Mouse (Mus musculus) liver, embryonic 11.5 days (tissue): ENCODE measurements around the gene Elp6. TPM values are rescaled to one million over a fixed set of nuclear protein-coding genes. Genes with fewer than 3 reads are reported as not detected.

ENCODE experiments used
- ATAC-seq: fragments of 200-750 bp; cut with Nextera tagmentation; replicated peaks from 2 replicates; pipeline ENCODE4 v1.8.0; 2017; ENCODE audit warnings: moderate number of reproducible peaks, mild to moderate bottlenecking, moderate TSS enrichment, moderate library complexity; ENCODE audit not compliant: low FRiP score
- DNase-seq: peaks from one replicate; pipeline ENCODE4 v3.0.0-alpha.2; 2017; ENCODE audit warnings: low spot score
- H3K27ac ChIP-seq: fragments of 300-500 bp; sonication (generic); 2 replicates; pipeline ENCODE4 v1.5.1; 2014; ENCODE audit warnings: mild to moderate bottlenecking, low read depth, low read length, control low read depth
- H3K27me3 ChIP-seq: fragments of 300-500 bp; sonication (generic); replicated peaks from 2 replicates; pipeline ENCODE4 v1.6.1; 2014; ENCODE audit warnings: low read length, mixed read lengths; ENCODE audit not compliant: control insufficient read depth, insufficient read depth
- H3K36me3 ChIP-seq: fragments of 300-500 bp; sonication (generic); 2 replicates; pipeline ENCODE4 v1.6.1; 2014; ENCODE audit warnings: mild to moderate bottlenecking, low read length, moderate library complexity, mixed read lengths; ENCODE audit not compliant: control insufficient read depth, insufficient read depth
- H3K4me1 ChIP-seq: fragments of 300-500 bp; sonication (generic); replicated peaks from 2 replicates; pipeline ENCODE4 v1.6.1; 2014; ENCODE audit warnings: low read length, mixed read lengths; ENCODE audit not compliant: control insufficient read depth, insufficient read depth
- H3K4me2 ChIP-seq: fragments of 300-500 bp; sonication (generic); 2 replicates; pipeline ENCODE4 v1.6.1; 2014; ENCODE audit warnings: mild to moderate bottlenecking, control low read depth, moderate library complexity
- H3K4me3 ChIP-seq: fragments of 300-500 bp; sonication (generic); 2 replicates; pipeline ENCODE4 v1.5.1; 2014; ENCODE audit warnings: low read depth, low read length, control low read depth
- H3K9ac ChIP-seq: fragments of 300-500 bp; sonication (generic); 2 replicates; pipeline ENCODE4 v1.6.1; 2014; ENCODE audit warnings: low read depth, low read length, control low read depth
- H3K9me3 ChIP-seq: fragments of 300-500 bp; sonication (generic); 2 replicates; pipeline ENCODE4 v1.6.1; 2016; ENCODE audit warnings: low read length, inconsistent platforms, mixed read lengths; ENCODE audit not compliant: control insufficient read depth
- WGBS: fragments of 180-500 bp; shearing (Covaris S2); extraction: QIAGEN DNeasy Blood & Tissue Kit; methylation state at CpG from one replicate; pipeline ENCODE4 v1.1.7; 2014; 5-methylcytosine and 5-hydroxymethylcytosine counted together
- polyA plus RNA-seq: library from polyadenylated mRNA; unstranded; fragments of >200 nt; fragmentation: Nextera tagmentation; extraction: Ambion mirVana; gene quantifications from 2 replicates; pipeline ENCODE4 v1.2.1, GENCODE M21; 2014

Elp6 gene
- polyA plus RNA-seq, 1 experiment from 2014 or later: 27.7 TPM

- Histone ChIP-seq H3K4me1 (no peaks in the 10 kb centered on the region), H3K4me2 (no peak overlapping the region), H3K36me3 (no peaks in the 10 kb centered on the region), H3K27ac (no peak overlapping the region), H3K4me3 (no peak overlapping the region), H3K9me3 (no peaks in the 10 kb centered on the region), H3K9ac (no peak overlapping the region), H3K27me3 (no peaks in the 10 kb centered on the region)
- ATAC-seq (no peak), DNase-seq (no peak)
- 63% methylated on average over 5 of the region's 5 CpGs for WGBS
Measured at GRCm38 (mm10) chr9:110275882-110276281, 29.1 kb upstream of the Elp6 start.

- no peak for DNase-seq
- no peak overlapping the region for H3K4me3 ChIP-seq
- no peaks in the 10 kb centered on the region for H3K9me3 ChIP-seq
- no peaks in the 10 kb centered on the region for H3K27me3 ChIP-seq
- no peaks in the 10 kb centered on the region for H3K4me1 ChIP-seq
- no peak overlapping the region for H3K9ac ChIP-seq
- H3K27ac ChIP-seq: no peak overlapping the region
- H3K36me3 ChIP-seq: no peaks in the 10 kb centered on the region
- 56% methylated on average over 8 of the region's 8 CpGs for WGBS
- ATAC-seq: no peak
- no peak overlapping the region for H3K4me2 ChIP-seq
Measured at GRCm38 (mm10) chr9:110277431-110277881, 27.5 kb upstream of the Elp6 start.

GRCm38 (mm10) chr9:110284075-110284697 lies 20.8 kb upstream of the Elp6 start:
- Histone ChIP-seq H3K9ac (no peak overlapping the region), H3K9me3 (no peaks in the 10 kb centered on the region), H3K27ac (no peak overlapping the region), H3K4me2 (no peak overlapping the region), H3K4me3 (no peak overlapping the region), H3K27me3 (no peaks in the 10 kb centered on the region), H3K36me3 (no peaks in the 10 kb centered on the region), H3K4me1 (no peaks in the 10 kb centered on the region)
- DNase-seq (no peak), ATAC-seq (no peak)
- 91% methylated on average over 8 of the region's 10 CpGs for whole genome bisulfite sequencing

DNA sequence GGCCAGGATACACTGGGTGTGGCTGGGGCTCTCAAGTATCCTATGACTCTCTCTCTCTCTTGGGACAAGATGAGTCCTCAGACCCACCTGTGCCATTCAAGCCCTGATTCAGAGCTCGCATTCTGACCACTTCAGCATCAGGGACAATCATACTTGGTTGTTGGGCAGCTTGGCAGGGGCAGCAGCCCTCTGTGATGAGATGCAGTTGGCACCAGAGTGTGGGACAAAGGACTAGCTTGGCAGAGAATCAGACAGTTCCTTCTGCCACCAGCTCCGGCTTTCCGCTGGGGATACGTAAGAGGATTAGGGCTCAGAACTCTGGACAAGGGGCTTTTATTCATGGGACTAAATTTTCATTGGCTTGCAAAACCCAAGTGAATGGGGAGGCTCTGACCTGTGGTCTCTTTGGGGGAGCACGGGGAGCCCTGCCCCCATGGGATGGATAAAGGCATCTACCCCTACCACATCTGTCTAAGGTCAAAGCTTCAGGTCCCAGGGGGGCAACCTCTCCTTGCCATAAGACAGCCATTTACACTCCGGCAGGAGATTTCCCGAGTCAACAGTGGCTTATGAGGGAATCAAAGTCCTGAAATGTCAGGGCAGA lies 17.6 kb upstream of the Elp6 start:
- no peaks in the 10 kb centered on the region for H3K36me3 ChIP-seq
- H3K9me3 ChIP-seq: no peaks in the 10 kb centered on the region
- no peaks in the 10 kb centered on the region for H3K27me3 ChIP-seq
- no peak overlapping the region for H3K27ac ChIP-seq
- no peak overlapping the region for H3K4me2 ChIP-seq
- DNase-seq (no peak), ATAC-seq (no peak)
- H3K4me1 ChIP-seq: no peaks in the 10 kb centered on the region
- 79% methylated on average over 7 of the region's 7 CpGs for WGBS
- no peak overlapping the region for H3K9ac ChIP-seq
- no peak overlapping the region for H3K4me3 ChIP-seq

GRCm38 (mm10) chr9:110293254-110293718 lies 11.7 kb upstream of the Elp6 start:
- H3K4me2 ChIP-seq: no peak overlapping the region
- H3K36me3 ChIP-seq: no peaks in the 10 kb centered on the region
- H3K27ac ChIP-seq: no peak overlapping the region
- ATAC-seq: no peak
- H3K9ac ChIP-seq: no peak overlapping the region
- no peaks in the 10 kb centered on the region for H3K27me3 ChIP-seq
- 70% methylated on average over 12 of the region's 12 CpGs for WGBS
- no peak overlapping the region for H3K4me3 ChIP-seq
- H3K9me3 ChIP-seq: no peaks in the 10 kb centered on the region
- no peak for DNase-seq
- H3K4me1 ChIP-seq: no peaks in the 10 kb centered on the region

- Histone ChIP-seq H3K36me3 (no peaks in the 10 kb centered on the region), H3K9me3 (no peaks in the 10 kb centered on the region), H3K27me3 (no peaks in the 10 kb centered on the region), H3K9ac (no peak overlapping the region), H3K4me1 (no peaks in the 10 kb centered on the region), H3K4me2 (no peak overlapping the region), H3K27ac (no peak overlapping the region), H3K4me3 (no peak overlapping the region)
- DNase-seq: no peak
- 83% methylated on average over 13 of the region's 13 CpGs for WGBS
- ATAC-seq: no peak
Measured at GRCm38 (mm10) chr9:110293873-110294415, 11.0 kb upstream of the Elp6 start.

- no peak overlapping the region for H3K27ac ChIP-seq
- H3K27me3 ChIP-seq: no peaks in the 10 kb centered on the region
- H3K4me2 ChIP-seq: no peak overlapping the region
- H3K9me3 ChIP-seq: no peaks in the 10 kb centered on the region
- ATAC-seq (no peak), DNase-seq (no peak)
- no peak overlapping the region for H3K4me3 ChIP-seq
- H3K9ac ChIP-seq: no peak overlapping the region
- no peaks in the 10 kb centered on the region for H3K4me1 ChIP-seq
- 37% methylated on average over 3 of the region's 3 CpGs for WGBS
- no peaks in the 10 kb centered on the region for H3K36me3 ChIP-seq
Measured at GRCm38 (mm10) chr9:110294786-110295185, 10.2 kb upstream of the Elp6 start.

- DNase-seq: peak; percentile 74
- no peaks in the 10 kb centered on the region for H3K4me1 ChIP-seq
- H3K27ac ChIP-seq: no peak overlapping the region
- H3K27me3 ChIP-seq: no peaks in the 10 kb centered on the region
- no peak overlapping the region for H3K9ac ChIP-seq
- ATAC-seq: 0 out of 2 replicates have a peak, but pooled peaks have one; percentile 23
- no peaks in the 10 kb centered on the region; the same call in none of the 2 replicates for H3K9me3 ChIP-seq
- no peak overlapping the region for H3K4me2 ChIP-seq
- WGBS: 4% methylated on average over 5 of the region's 5 CpGs
- H3K36me3 ChIP-seq: no peaks in the 10 kb centered on the region
- no peak overlapping the region for H3K4me3 ChIP-seq
Measured at GRCm38 (mm10) chr9:110296867-110297627, 7.9 kb upstream of the Elp6 start.
